Mouse (Mus musculus) lung, embryonic 14.5 days (tissue): ENCODE results near the gene Ywhaq. TPM values are rescaled to one million over a fixed set of nuclear protein-coding genes. Genes with fewer than 3 reads are reported as not detected.

Experiments
- ATAC-seq: fragments of 200-750 bp; cut with Nextera tagmentation; 2 replicates; pipeline ENCODE4 v1.8.0; 2017; ENCODE audit warnings: mild to moderate bottlenecking, moderate TSS enrichment, moderate library complexity; ENCODE audit not compliant: insufficient read depth
- DNase-seq: peaks from one replicate; pipeline ENCODE4 v3.0.0-alpha.2; 2015
- H3K27ac ChIP-seq: fragments of 300-500 bp; sonication (generic); 2 replicates; pipeline ENCODE4 v1.5.1; 2014; ENCODE audit warnings: low read depth, mild to moderate bottlenecking, moderate library complexity
- H3K27me3 ChIP-seq: fragments of 300-500 bp; sonication (generic); 2 replicates; pipeline ENCODE4 v1.6.1; 2014; ENCODE audit warnings: low read length, control low read depth; ENCODE audit not compliant: insufficient read depth
- H3K36me3 ChIP-seq: fragments of 300-500 bp; sonication (generic); 2 replicates; pipeline ENCODE4 v1.6.1; 2014; ENCODE audit warnings: control low read depth; ENCODE audit not compliant: insufficient read depth
- H3K4me1 ChIP-seq: fragments of 300-500 bp; sonication (generic); 2 replicates; pipeline ENCODE4 v1.6.1; 2014; ENCODE audit warnings: antibody characterized with exemption, control low read depth; ENCODE audit not compliant: insufficient read depth
- H3K4me2 ChIP-seq: fragments of 300-500 bp; sonication (generic); 2 replicates; pipeline ENCODE4 v1.6.1; 2014; ENCODE audit warnings: mild to moderate bottlenecking
- H3K4me3 ChIP-seq: fragments of 300-500 bp; sonication (generic); 2 replicates; pipeline ENCODE4 v1.5.1; 2014; ENCODE audit warnings: low read depth, low read length
- H3K9ac ChIP-seq: fragments of 300-500 bp; sonication (generic); 2 replicates; pipeline ENCODE4 v1.6.1; 2014
- H3K9me3 ChIP-seq: fragments of 300-500 bp; sonication (generic); 2 replicates; pipeline ENCODE4 v1.6.1; 2016; ENCODE audit warnings: low read depth, low read length, control low read depth
- CTCF ChIP-seq: IDR thresholded peaks from 2 replicates; pipeline ENCODE4 v1.5.1; 2016; ENCODE audit warnings: antibody characterized with exemption, low read depth
- WGBS: fragments of 180-500 bp; shearing (Covaris S2); extraction: QIAGEN DNeasy Blood & Tissue Kit; methylation state at CpG from one replicate; pipeline ENCODE4 v1.1.7; 2014; 5-methylcytosine and 5-hydroxymethylcytosine counted together
- polyA plus RNA-seq: library from polyadenylated mRNA; unstranded; fragments of >200 nt; fragmentation: Nextera tagmentation; extraction: Ambion mirVana; gene quantifications from 2 replicates; pipeline ENCODE4 v1.2.1, GENCODE M21; 2014

Gene Ywhaq
- polyA plus RNA-seq: 805 and 834 TPM in 2 replicates

DNA sequence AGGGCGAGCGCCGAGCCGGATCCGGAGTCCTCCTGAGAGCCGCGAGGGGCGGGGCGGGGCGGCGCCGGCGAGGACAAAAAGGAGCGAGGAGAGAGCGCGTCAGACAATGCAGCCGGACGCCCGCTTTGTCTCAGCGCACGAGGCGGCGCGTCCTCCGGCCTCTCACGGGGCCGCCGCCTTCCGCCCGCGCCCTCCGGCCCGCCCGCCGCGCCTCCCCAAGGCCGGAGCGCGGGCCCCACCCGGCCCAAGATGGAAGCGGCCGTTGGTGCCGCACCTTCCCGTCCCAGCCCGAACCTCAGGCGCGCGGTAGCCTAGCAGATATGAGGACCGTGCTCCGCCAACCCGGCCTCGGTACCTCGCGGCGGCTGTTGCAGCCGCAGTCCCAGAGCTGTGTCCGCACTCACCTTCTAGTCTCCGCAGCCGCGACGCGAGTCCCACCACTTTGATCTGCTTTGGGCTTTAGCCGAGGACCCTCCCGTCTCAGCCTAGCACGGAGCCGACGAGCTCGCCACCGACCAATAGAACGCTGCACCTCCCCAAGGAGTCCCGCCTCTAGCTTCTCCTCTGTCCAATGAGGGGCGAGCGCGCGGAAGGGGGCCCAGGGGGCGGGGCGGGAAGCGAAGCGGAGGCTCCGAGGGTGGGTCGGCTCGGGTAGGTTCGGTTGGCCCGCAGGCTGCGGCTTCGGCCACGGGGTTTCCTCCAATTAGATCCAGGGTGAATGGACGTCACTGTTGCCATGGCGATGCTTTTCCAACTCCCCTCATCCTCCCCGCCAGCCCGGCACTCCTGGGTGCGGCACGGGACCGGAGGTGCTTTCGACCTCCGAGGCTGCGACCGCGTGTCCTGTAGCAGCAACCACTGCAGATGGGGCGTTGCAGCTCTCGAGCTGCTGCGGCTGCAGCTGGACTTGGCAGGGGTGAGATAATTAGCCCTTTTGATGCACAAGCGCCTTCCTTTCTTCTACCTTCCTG, at the start of gene Ywhaq:
TSS of gene Ywhaq (minus strand) at position 538 of the 971 bp plus-strand sequence.
- Histone ChIP-seq H3K4me3 (peak within 1 kb of the TSS; percentile 92), H3K27ac (peak within 1 kb of the TSS; percentile 100), H3K9ac (peak within 1 kb of the TSS; percentile 97), H3K9me3 (no peaks in the 10 kb centered on the region; the same call in 1 of the 2 replicates), H3K36me3 (peaks cover 31% of the 10 kb centered on the region), H3K27me3 (no peaks in the 10 kb centered on the region), H3K4me1 (peaks cover 5% of the 10 kb centered on the region), H3K4me2 (peak within 1 kb of the TSS; percentile 84)
- under 1% methylated on average over 97 of the region's 103 CpGs for WGBS
- ATAC-seq (peak; percentile 100), DNase-seq (peak; percentile 99)
- TF ChIP-seq CTCF: no peak

DNA sequence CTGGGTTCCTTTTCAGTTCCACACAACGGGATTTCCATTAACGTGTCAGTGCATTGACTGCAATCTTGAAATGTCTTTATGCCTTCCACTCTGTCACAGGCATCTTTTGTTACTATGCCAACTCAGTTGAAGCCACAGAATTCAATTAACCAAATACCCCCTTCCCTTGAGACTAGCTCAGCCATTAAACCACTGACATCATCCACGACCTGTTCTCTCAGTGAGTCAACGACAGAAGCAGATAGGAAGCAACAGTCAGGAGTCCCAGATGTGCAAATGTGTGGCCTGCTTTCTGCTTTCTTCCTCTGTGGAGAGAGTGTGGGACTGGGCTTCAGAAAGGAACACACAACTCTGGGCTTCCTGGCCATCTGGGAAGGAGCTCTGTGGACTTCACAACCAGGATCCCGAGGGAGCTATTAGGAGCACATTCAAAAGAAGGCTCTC, 46.0 kb upstream of the Ywhaq start:
- Histone ChIP-seq H3K4me1 (no peaks in the 10 kb centered on the region), H3K36me3 (no peaks in the 10 kb centered on the region), H3K27me3 (no peaks in the 10 kb centered on the region), H3K9ac (no peak overlapping the region), H3K4me3 (no peak overlapping the region), H3K27ac (no peak overlapping the region), H3K4me2 (no peak overlapping the region), H3K9me3 (no peaks in the 10 kb centered on the region)
- TF ChIP-seq CTCF: no peak
- DNase-seq (no peak), ATAC-seq (no peak)
- 57% methylated on average over 5 of the region's 5 CpGs for WGBS

DNA sequence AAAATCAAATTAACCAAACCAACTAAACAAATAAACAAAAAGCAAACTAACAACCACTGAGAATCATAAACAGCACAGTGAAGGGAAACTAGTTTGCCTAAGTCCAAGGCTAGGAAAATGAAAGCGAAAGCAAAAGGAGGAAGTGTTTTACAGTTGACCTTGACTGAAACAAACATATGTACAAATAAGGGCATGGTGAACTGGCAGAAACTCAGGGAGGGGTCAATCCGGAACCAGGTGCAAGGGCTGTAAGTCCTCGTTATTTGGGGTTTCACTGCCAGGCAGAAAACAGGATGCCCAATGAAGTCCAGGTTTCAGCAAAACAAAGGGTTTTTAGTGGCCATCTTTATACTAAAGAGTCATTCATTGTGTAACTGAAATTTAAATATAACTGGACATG, 45.2 kb upstream of the Ywhaq start:
- no peaks in the 10 kb centered on the region for H3K36me3 ChIP-seq
- H3K4me1 ChIP-seq: no peaks in the 10 kb centered on the region
- H3K27me3 ChIP-seq: no peaks in the 10 kb centered on the region
- 77% methylated on average over 3 of the region's 3 CpGs for WGBS
- H3K4me3 ChIP-seq: no peak overlapping the region
- ATAC-seq: no peak
- no peak overlapping the region for H3K27ac ChIP-seq
- H3K4me2 ChIP-seq: no peak overlapping the region
- TF ChIP-seq CTCF: no peak
- H3K9me3 ChIP-seq: no peaks in the 10 kb centered on the region
- peak; percentile 8 for DNase-seq
- no peak overlapping the region for H3K9ac ChIP-seq

DNA sequence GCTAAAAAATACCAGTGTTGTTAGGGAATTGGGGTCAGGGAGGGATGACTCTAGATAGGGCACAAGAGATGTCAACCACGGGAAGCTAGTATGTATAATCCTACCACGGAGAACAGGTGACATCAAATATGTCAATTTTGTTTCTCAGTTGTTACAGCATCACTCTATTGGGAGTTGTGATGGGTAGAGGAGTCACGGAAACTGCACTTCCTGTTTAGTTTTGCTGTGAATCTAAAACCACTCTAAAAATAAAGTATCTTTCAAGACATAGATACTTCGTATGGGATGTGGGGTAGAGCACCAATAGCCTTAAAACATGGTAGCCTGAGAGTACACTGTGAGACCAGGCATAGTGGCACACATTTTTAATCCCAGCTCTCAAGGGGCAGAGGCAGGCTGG, 42.2 kb upstream of the Ywhaq start:
- 79% methylated on average over 4 of the region's 4 CpGs for WGBS
- no peaks in the 10 kb centered on the region for H3K4me1 ChIP-seq
- no peak overlapping the region for H3K4me3 ChIP-seq
- H3K27me3 ChIP-seq: no peaks in the 10 kb centered on the region
- DNase-seq: no peak
- no peak overlapping the region for H3K27ac ChIP-seq
- no peak overlapping the region for H3K4me2 ChIP-seq
- TF ChIP-seq CTCF: no peak
- H3K36me3 ChIP-seq: no peaks in the 10 kb centered on the region
- no peaks in the 10 kb centered on the region for H3K9me3 ChIP-seq
- ATAC-seq: no peak
- H3K9ac ChIP-seq: no peak overlapping the region

DNA sequence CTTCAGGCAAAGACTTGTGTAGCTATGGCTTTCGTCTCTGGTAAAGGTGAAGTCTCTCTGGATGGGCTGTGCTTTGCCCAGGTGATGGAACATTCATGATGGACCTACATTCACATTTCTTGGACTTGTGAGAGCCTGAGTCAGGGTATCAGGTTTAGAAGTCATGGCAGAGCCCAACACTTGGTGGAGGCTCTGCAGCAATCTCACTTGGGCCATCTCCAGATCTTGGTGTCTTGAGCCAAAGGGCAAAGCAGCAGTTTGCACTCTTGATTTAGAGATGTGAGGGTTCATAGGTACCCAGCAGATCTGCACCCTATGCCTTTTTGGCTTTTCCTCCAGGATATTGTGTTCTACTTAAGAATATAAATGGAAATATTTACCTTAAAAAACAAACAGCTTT, 38.6 kb upstream of the Ywhaq start:
- Histone ChIP-seq H3K27me3 (no peaks in the 10 kb centered on the region), H3K4me2 (no peak overlapping the region), H3K4me1 (no peaks in the 10 kb centered on the region), H3K9me3 (no peaks in the 10 kb centered on the region), H3K27ac (no peak overlapping the region), H3K4me3 (no peak overlapping the region), H3K36me3 (no peaks in the 10 kb centered on the region), H3K9ac (no peak overlapping the region)
- no peak for DNase-seq
- TF ChIP-seq CTCF: no peak
- WGBS: 94% methylated on average over 1 of the region's 1 CpGs
- no peak for ATAC-seq

DNA sequence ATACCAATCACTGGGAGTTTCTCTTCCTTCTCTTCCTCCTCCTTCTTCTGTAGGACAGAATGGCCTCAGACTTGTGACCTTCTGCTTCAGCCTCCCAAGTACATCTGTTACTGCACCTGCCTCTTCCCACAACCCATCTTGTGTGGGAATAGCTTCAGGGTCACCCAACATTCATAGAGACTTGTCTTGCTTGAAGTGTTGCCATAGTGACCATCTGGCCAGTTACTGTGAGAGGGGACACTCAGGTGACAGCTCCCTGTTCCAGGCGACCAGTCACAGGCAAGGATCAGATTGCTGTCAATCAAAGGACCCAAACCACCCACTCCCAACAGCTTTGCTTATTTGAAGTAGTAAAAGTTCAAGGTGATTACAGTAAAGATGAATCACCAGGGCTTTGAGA, 34.3 kb upstream of the Ywhaq start:
- H3K4me1 ChIP-seq: no peaks in the 10 kb centered on the region
- WGBS: 8% methylated on average over 1 of the region's 1 CpGs
- no peak for ATAC-seq

DNA sequence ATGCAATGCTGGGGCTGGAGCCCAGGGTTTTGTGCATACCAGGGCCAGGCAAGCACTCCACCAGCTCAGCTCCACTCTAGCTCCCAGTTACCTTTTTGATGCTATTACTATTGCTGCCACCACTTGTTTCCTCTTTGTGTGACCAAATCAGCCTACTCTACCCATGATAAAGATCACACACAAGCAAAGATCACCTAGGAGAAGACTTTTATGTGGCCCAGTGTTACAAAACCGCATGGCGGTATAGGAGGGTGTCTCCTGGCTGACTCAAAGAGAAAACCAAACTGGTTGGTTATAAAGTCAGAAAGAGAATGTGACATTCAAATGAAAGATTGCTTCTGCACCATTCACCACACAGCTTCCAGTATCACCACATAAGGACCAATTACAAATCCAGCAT, 33.9 kb upstream of the Ywhaq start:
- H3K27ac ChIP-seq: no peak overlapping the region
- no peak overlapping the region for H3K9ac ChIP-seq
- no peaks in the 10 kb centered on the region for H3K4me1 ChIP-seq
- no peak overlapping the region for H3K4me2 ChIP-seq
- no peak for ATAC-seq
- H3K27me3 ChIP-seq: no peaks in the 10 kb centered on the region
- DNase-seq: no peak
- no peak overlapping the region for H3K4me3 ChIP-seq
- no peak for TF ChIP-seq CTCF
- no peaks in the 10 kb centered on the region for H3K36me3 ChIP-seq
- H3K9me3 ChIP-seq: no peaks in the 10 kb centered on the region
- 95% methylated on average over 2 of the region's 2 CpGs for WGBS

More for the DNA sequence above, 34.3 kb upstream of the Ywhaq start:
- H3K4me3 ChIP-seq: no peak overlapping the region
- H3K27me3 ChIP-seq: no peaks in the 10 kb centered on the region
- no peak overlapping the region for H3K27ac ChIP-seq
- no peaks in the 10 kb centered on the region for H3K9me3 ChIP-seq
- H3K9ac ChIP-seq: no peak overlapping the region
- no peak overlapping the region for H3K4me2 ChIP-seq
- no peaks in the 10 kb centered on the region for H3K36me3 ChIP-seq
- no peak for DNase-seq
- TF ChIP-seq CTCF: no peak
